Mouse (Mus musculus): ENCODE measurements around the gene Rhoa. TPM values are rescaled to one million over a fixed set of nuclear protein-coding genes. Genes with fewer than 3 reads are reported as not detected.

Rhoa gene
- total RNA-seq, 2 experiments from 2014 or later = 91.8 to 111 TPM

Other genes starting within 250 kb of the Rhoa start
- not detected for gene Mst1, start 225.7 kb upstream of the Rhoa start, total RNA-seq (2021)
- gene Rnf123, start 222.8 kb upstream of the Rhoa start, total RNA-seq (2021) = 100 to 1,000 TPM; 134 to 139 TPM
- 10 to 100 TPM; 25.7 to 27.8 TPM for gene Apeh, start 211.5 kb upstream of the Rhoa start, total RNA-seq (2021)
- gene Bsn, start 115.7 kb upstream of the Rhoa start, total RNA-seq (2021) = under 1 TPM; 0.02 TPM
- 100 to 1,000 TPM; 166 to 173 TPM for gene Dag1, start 42.2 kb upstream of the Rhoa start, total RNA-seq (2021)
- 10 to 100 TPM; 12.3 to 13.1 TPM for gene Nicn1, start 15.7 kb upstream of the Rhoa start, total RNA-seq (2021)
- gene Amt, start 9.3 kb upstream of the Rhoa start, total RNA-seq (2021) = 1 to 10 TPM in 1 of 2 experiments, under 1 TPM in 1; 0.83 to 1.0 TPM
- gene Tcta, start within 50 bp of the Rhoa start, total RNA-seq (2021) = 10 to 100 TPM; 28.0 to 35.6 TPM
- 10 to 100 TPM; 63.2 to 67.5 TPM for gene Gpx1, start 32.8 kb downstream of the Rhoa start, total RNA-seq (2021)
- 10 to 100 TPM; 81.6 to 89.2 TPM for gene Usp4, start 41.7 kb downstream of the Rhoa start, total RNA-seq (2021)
- gene 1700102P08Rik, start 86.7 kb downstream of the Rhoa start, total RNA-seq (2021) = 1 to 10 TPM in 1 of 2 experiments, under 1 TPM in 1; 0.85 to 1.4 TPM
- not detected for gene Ccdc36, start 122.4 kb downstream of the Rhoa start, total RNA-seq (2021)
- gene BC048562, start 130.4 kb downstream of the Rhoa start, total RNA-seq (2021) = not detected
- 10 to 100 TPM; 14.4 to 15.2 TPM for gene Ccdc71, start 154.4 kb downstream of the Rhoa start, total RNA-seq (2021)
- gene Klhdc8b, start 155.5 kb downstream of the Rhoa start, total RNA-seq (2021) = 1 to 10 TPM; 1.8 to 2.2 TPM
- gene Lamb2, start 173.6 kb downstream of the Rhoa start, total RNA-seq (2021) = 100 to 1,000 TPM; 117 to 126 TPM
- 100 to 1,000 TPM; 126 to 127 TPM for gene Usp19, start 184.5 kb downstream of the Rhoa start, total RNA-seq (2021)
- gene Qars, start 201.6 kb downstream of the Rhoa start, total RNA-seq (2021) = 10 to 100 TPM; 83.0 to 86.4 TPM
- gene Qrich1, start 210.7 kb downstream of the Rhoa start, total RNA-seq (2021) = 10 to 100 TPM; 47.3 to 57.4 TPM